Mouse (Mus musculus): Measurements from ENCODE around the gene Rpp30.

Rpp30 gene

DNA sequence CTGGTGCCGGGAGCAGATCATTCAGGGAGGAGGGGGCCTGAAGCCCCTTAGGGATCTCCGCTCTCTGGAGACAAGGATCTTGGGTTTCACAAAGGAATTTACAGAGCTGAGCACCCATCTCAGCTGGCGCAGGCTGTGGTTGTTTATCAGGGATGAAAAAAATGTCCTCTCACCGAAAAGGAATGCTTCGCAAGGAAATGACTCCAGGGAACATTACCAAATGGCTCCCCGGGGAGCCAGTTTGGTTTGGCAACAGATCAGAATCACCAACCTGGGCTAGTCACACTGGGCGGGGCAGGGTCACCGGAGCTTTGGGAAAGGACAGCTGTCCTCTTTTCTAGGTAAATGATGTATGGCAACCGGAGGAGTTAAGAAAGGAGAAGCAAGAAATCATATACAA is 45.7 kb downstream of the Rpp30 start:
- DNase-seq, result no peak

DNA sequence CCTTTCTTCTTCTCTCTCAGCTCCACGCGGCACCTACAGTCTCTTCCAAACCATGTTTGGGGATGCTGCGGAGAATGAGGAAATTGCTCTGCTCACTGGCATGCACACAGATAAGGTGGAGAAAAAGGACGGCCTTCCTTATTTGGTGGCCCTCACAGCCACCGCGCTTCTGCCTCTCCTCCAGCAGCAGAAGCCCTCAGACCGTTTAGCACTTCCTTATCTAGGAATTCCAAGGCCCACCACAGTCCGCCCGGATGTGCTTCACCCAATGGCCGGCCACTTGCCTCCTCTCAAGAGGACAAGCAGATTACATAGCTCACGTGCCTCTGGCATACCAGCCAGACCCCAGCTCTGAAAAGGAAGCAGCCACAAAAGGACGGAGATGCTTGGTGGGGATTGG is 46.1 kb downstream of the Rpp30 start:
- no peak for DNase-seq

DNA sequence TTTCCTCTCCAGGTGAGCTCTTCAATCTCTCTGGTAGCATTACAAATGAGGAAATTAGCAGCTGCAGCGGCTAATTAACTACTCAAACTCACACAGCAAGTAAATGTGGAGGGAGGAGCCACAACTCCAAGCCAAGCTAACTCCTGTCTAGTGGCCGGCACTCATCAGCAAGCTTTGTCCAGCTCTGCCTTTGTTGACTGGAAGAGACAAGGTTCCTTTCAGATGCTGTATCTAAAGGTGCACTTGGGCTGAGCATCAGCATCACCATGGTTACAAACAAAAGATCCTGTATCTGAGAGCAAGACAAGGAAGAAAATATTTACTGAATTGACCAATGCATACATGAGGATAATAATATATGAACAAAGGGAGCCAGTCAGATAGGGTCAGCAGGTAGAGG is 46.7 kb downstream of the Rpp30 start:
- DNase-seq, result no peak

DNA sequence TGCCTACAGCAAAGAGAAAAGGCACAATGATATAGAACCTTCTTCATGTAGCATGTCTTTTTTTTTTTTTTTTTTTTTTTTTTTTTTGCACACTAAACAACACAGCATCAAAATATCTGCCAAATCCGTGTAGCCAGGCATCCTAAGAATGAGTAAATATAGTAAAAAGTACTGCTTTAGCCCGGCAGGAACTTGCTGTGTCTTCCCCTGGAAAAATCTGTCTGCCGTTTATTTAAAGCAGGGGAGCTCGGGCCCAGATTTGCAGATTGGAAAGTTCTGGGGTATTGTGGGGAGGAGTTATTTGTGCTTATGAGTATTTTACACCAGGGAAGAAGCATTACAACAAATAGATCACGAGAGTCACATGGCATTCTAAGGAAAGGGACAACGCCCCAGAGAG is 48.5 kb downstream of the Rpp30 start:
- no peak for DNase-seq

DNA sequence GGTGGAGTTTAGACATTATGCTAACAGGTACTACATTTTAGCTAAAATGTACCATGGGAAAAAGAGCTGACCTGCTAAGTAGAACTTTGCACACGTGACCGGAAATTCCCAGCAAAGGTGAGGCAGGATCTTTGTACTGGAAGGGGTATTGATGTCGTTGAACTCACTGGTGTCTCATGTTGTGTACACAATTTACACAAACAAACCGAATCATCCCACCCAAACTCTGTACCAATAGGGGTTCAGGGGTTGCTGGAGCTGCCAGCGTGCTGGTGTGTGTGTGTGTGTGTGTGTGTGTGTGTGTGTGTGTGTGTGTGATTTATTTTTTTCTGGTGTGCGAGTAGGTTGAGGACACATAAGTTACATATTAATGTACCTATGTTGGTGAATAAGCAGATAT is 49.5 kb downstream of the Rpp30 start:
- no peak for DNase-seq

DNA sequence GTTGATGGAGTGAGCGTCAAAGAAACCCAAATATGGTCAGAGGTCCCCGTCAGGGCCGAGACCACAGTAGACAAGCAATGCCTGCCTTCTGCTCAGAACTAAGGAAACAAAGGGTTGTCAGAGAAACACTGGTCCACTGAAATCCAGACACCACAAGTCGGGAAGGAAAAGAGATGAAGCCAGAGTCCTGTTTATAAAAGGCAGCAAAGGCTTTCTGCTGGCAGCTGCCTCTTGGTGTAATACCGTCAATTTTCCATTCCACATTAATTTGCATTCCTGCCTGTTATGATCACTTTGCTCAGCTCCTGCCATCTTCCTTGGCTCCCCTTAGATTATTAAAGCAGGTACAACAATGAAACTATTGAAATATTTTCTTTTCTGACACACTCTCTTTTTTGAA is 50.2 kb downstream of the Rpp30 start:
- no peak for DNase-seq

DNA sequence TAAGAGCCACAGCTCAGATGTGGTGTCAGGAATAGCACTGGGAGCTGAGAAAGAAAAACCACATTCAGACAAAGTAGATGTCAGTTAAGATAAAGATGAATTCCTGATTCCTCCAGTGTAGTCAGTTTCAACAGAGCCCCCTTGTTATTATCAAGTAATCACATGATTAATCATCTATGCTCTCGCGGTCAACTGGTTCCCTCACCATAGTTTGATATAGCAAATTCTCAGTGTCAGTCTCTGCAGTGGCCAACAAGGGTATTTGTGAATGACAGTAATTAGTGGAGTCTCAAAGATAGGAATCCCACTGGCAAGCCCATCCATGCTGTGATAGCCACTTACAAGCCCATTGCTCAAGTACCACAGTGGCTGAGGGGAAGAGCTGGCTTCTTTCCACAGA is 60.1 kb downstream of the Rpp30 start:
- DNase-seq, result no peak

DNA sequence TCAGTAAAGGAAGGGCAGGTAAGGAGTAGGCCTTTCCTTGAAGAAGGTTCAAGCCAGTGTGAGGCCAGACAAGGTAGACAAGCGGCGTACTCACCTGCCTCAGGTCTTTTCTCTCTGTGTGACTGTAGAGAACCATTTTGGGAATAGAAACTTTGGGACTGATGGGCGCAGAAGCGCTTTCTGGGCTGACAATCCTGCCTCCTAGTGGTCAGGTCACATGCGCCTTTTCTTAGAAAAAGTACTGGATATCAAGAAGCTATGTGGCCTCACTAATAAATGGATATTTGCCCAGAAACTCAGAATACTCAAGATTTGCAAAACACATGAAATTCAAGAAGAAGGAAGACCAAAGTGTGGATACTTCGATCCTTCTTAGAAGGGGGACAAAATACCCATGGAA is 65.1 kb downstream of the Rpp30 start:
- no peak for DNase-seq

DNA sequence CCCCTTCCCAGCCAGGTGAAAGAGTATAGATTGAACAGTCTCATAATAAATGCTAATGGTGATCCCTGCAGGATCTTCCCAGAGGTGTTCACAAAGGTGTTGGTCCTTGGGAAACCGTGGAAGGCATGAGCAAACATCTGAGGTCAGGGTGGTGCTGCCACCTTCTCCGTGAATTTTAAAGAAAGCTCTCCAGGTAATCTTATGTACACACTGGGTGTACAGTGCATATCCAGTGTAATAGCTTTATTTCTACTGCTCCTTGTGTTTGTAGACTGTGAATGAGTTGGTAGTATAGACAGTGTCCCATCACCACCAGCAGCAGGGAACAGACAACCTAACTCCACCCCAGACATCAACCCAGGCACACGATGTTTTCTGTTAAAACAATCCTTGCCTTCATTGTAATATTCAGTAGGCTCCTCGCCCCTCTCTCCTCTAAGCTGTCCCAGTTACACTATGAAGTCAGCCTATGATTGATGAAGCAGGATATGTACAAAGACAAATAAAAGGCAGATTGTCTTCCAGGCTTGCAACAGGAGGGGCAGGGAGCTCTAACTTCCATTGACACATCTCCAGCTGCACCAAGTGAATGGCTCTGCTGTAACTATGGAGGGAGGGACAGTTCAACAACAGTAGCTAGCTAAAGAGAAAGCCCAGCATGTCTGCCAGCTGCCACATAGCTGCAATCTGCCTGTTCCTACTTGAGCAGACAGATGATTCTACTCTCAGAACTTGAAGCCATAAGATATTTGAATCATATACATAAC is 66.9 kb downstream of the Rpp30 start:
- DNase-seq, result peak; percentile 11

Measured in cerebellum, adult 9-11 months (tissue).